Mouse (Mus musculus) stomach, postnatal 0 days (tissue): ENCODE results near the gene Twf2. TPM values are rescaled to one million over a fixed set of nuclear protein-coding genes. Genes with fewer than 3 reads are reported as not detected.
"Not testable (repeated sequence)": the region's sequence is repeated elsewhere in the genome, so short reads cannot be mapped to it uniquely, and the experiment has no call there.

Experiments
- ATAC-seq: fragments of 200-750 bp; cut with Nextera tagmentation; 2 replicates; pipeline ENCODE4 v1.8.0; 2017; ENCODE audit not compliant: low FRiP score, low TSS enrichment
- DNase-seq: peaks from one replicate; pipeline ENCODE4 v3.0.0-alpha.2; 2016; ENCODE audit warnings: low spot score
- H3K27ac ChIP-seq: fragments of 300-500 bp; sonication (generic); replicated peaks from 2 replicates; pipeline ENCODE4 v1.5.1; 2014; ENCODE audit warnings: mild to moderate bottlenecking, control low read depth
- H3K27me3 ChIP-seq: fragments of 300-500 bp; sonication (generic); 2 replicates; pipeline ENCODE4 v1.6.1; 2014; ENCODE audit warnings: low read length; ENCODE audit not compliant: control insufficient read depth, insufficient read depth
- H3K36me3 ChIP-seq: fragments of 300-500 bp; sonication (generic); 2 replicates; pipeline ENCODE4 v1.6.1; 2014; ENCODE audit warnings: low read length, mixed read lengths; ENCODE audit not compliant: control insufficient read depth, insufficient read depth
- H3K4me1 ChIP-seq: fragments of 300-500 bp; sonication (generic); replicated peaks from 2 replicates; pipeline ENCODE4 v1.6.1; 2014; ENCODE audit warnings: antibody characterized with exemption; ENCODE audit not compliant: control insufficient read depth, insufficient read depth
- H3K4me2 ChIP-seq: fragments of 300-500 bp; sonication (generic); replicated peaks from 2 replicates; pipeline ENCODE4 v1.6.1; 2014; ENCODE audit warnings: low read depth, mild to moderate bottlenecking, control low read depth, moderate library complexity
- H3K4me3 ChIP-seq: fragments of 300-500 bp; sonication (generic); 2 replicates; pipeline ENCODE4 v1.5.1; 2014; ENCODE audit warnings: low read depth, low read length, control low read depth
- H3K9ac ChIP-seq: fragments of 300-500 bp; sonication (generic); 2 replicates; pipeline ENCODE4 v1.6.1; 2014; ENCODE audit warnings: mild to moderate bottlenecking, low read length, control low read depth, mixed read lengths
- H3K9me3 ChIP-seq: fragments of 300-500 bp; sonication (generic); 2 replicates; pipeline ENCODE4 v1.6.1; 2016; ENCODE audit warnings: low read length; ENCODE audit not compliant: control insufficient read depth
- CTCF ChIP-seq: IDR thresholded peaks from 2 replicates; pipeline ENCODE4 v1.5.1; 2016; ENCODE audit warnings: antibody characterized with exemption, low read depth, mild to moderate bottlenecking, moderate library complexity
- EP300 ChIP-seq: optimal IDR thresholded peaks from 2 replicates; pipeline ENCODE3; 2016; ENCODE audit warnings: antibody characterized with exemption
- WGBS: fragments of 180-500 bp; shearing (Covaris S2); extraction: QIAGEN DNeasy Blood & Tissue Kit; methylation state at CpG from one replicate; pipeline ENCODE4 v1.1.7; 2014; 5-methylcytosine and 5-hydroxymethylcytosine counted together
- polyA plus RNA-seq: library from polyadenylated mRNA; unstranded; fragments of >200 nt; fragmentation: Nextera tagmentation; extraction: Ambion mirVana; gene quantifications from 2 replicates; pipeline ENCODE4 v1.2.1, GENCODE M21; 2015

Gene Twf2
- polyA plus RNA-seq, 1 experiment from 2014 or later = 27.7 TPM

DNA sequence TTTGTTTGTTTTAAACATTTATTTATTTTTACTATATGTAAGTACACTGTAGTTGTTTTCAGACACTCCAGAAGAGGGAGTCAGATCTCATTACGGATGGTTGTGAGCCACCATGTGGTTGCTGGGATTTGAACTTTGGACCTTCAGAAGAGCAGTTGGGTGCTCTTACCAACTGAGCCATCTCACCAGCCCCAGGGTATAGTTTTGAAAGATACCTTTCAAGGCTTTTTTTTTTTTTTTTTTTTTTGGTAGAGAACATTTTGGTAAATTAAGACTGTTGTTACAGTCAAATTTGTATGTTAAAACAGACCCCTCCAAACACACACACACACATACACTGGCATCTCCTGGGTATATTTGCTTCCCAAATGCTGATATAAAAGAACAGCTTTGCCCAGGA lies 33.9 kb upstream of the Twf2 start:
- not testable (repeated sequence) for H3K4me3 ChIP-seq, H3K9me3 ChIP-seq, H3K4me1 ChIP-seq, ATAC-seq, H3K36me3 ChIP-seq, H3K4me2 ChIP-seq, H3K27ac ChIP-seq, DNase-seq, H3K27me3 ChIP-seq, H3K9ac ChIP-seq
- 0 out of 2 replicates have a peak, but pooled peaks have one; percentile 7 for TF ChIP-seq CTCF
- 56% methylated on average over 1 of the region's 1 CpGs for WGBS

DNA sequence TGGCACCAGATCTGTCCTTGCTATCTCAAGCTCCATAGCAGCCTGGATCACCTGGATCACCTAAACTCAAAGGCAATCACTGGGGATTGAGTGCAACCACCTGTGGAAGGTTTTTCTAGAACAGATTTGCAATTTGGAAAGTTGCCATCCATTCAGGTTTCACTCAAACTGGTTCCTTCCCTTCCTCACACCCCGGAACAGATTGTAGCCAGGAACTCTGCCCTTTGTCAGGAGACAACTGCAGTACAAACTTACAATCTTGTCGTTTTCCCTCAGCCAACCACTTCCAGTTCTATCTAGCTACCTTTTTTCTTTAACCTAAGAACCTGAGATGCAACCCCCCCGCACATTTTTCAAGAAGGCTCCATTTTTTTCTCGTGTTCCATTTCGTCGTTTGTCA lies 33.0 kb upstream of the Twf2 start:
- WGBS = 35% methylated on average over 6 of the region's 6 CpGs
- no peak for DNase-seq
- no peak overlapping the region for H3K27ac ChIP-seq

GRCm38 (mm10) chr9:106170556-106171345 lies 32.2 kb upstream of the Twf2 start, which contains the start of gene Wdr82:
Wdr82 (plus strand) TSS chr9:106170928.
- under 1% methylated on average over 51 of the region's 81 CpGs for WGBS
- Histone ChIP-seq H3K9ac (peak within 1 kb of the TSS; percentile 85), H3K4me3 (peak within 1 kb of the TSS; percentile 94), H3K4me2 (peak within 1 kb of the TSS; percentile 84), H3K36me3 (no peaks in the 10 kb centered on the region), H3K27ac (peak within 1 kb of the TSS; percentile 98), H3K27me3 (no peaks in the 10 kb centered on the region), H3K9me3 (no peaks in the 10 kb centered on the region), H3K4me1 (peaks cover 3% of the 10 kb centered on the region)
- TF ChIP-seq CTCF (no peak), EP300 (no peak)
- peak; percentile 93 for ATAC-seq
- peak; percentile 98 for DNase-seq

More for the DNA sequence above, 33.0 kb upstream of the Twf2 start:
- no peak for ATAC-seq
- Histone ChIP-seq H3K27me3 (no peaks in the 10 kb centered on the region), H3K9me3 (no peaks in the 10 kb centered on the region), H3K4me2 (peak overlapping the region; percentile 84), H3K4me1 (peaks cover 3% of the 10 kb centered on the region), H3K4me3 (no peak overlapping the region), H3K9ac (no peak overlapping the region), H3K36me3 (no peaks in the 10 kb centered on the region)
- TF ChIP-seq EP300 (no peak), CTCF (no peak)

DNA sequence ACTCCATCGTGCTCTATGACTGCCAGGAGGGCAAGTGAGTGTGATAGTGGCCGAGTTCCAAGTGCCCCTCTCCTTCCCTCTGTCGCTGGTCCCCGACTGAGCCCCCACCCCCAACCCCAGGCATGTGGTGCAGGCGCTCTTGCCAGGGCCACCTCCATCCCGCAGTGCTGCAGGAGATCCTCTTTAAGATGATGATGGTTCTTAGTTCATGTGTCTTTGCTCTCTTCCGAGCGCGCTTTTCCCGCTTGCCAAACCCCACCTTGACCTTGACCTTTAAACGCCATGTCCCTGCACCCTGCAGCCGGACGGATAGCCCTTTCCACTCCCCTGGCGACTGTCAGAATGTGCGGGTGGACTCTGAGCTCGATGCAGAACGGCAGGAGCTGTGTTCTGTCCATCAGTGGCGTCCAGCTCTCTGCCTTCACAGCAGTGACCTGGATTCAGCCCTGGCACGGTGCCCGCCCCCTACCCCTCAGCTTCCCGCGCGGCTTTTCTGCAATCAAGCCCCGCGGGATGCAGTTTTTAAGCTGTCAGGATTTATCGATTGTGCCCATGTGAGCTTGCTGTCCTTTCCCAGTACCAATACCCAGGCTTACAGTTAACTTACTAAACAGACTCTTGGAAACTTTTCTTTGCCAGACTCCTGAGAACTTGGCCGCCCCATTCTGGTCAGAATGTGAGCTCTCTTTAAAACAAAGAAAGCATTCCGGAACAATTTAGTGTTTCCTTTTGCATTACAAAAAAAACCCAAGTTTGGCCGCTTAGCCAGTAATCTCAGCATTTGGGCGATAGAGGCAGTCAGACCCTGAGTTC lies 31.4 kb upstream of the Twf2 start:
- Histone ChIP-seq H3K4me3 (peak overlapping the region; percentile 94), H3K27me3 (no peaks in the 10 kb centered on the region), H3K9me3 (no peaks in the 10 kb centered on the region), H3K36me3 (no peaks in the 10 kb centered on the region), H3K4me2 (peak overlapping the region; percentile 84), H3K27ac (peak overlapping the region; percentile 98), H3K9ac (peak overlapping the region; percentile 85), H3K4me1 (peaks cover 3% of the 10 kb centered on the region)
- DNase-seq = peak; percentile 69
- ATAC-seq = peak; percentile 50
- TF ChIP-seq EP300 (no peak), CTCF (0 out of 2 replicates have a peak, but pooled peaks have one; percentile 0)
- under 1% methylated on average over 30 of the region's 30 CpGs for WGBS

DNA sequence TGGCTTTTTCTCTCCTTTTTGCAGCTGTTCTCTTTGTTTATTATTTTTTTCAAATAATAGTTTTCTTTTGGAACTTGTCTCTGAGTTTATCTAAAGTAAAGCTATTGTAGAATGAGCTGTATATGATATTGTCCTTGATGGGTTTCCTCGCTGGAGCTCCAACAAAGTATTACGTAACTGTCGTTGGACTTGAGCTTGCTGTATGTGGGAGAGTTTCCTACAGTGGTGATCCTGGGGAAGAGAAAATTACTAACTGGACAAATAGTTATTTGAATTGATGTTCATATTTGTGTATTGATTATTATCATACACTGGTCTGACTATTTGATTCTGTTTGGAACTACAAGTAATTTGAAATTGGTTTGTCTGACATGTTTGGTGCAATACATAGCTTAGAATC lies 30.4 kb upstream of the Twf2 start:
- Histone ChIP-seq H3K9me3 (no peaks in the 10 kb centered on the region), H3K27me3 (no peaks in the 10 kb centered on the region), H3K36me3 (0 out of 2 replicates have a peak, but pooled peaks cover under 1% of the 10 kb centered on the region), H3K4me1 (peaks cover 3% of the 10 kb centered on the region), H3K4me3 (peak overlapping the region; percentile 94), H3K9ac (peak overlapping the region; percentile 85; the same call in 1 of the 2 replicates), H3K4me2 (peak overlapping the region; percentile 84), H3K27ac (no peak overlapping the region)
- WGBS = 3% methylated on average over 3 of the region's 3 CpGs
- ATAC-seq = no peak
- no peak for TF ChIP-seq CTCF
- TF ChIP-seq EP300 = no peak
- no peak for DNase-seq
